Mouse (Mus musculus): ENCODE results near the gene Slc35b2. TPM values are rescaled to one million over a fixed set of nuclear protein-coding genes. Genes with fewer than 3 reads are reported as not detected.

Gene Slc35b2
- total RNA-seq, 2 experiments from 2014 or later, result 17.5 to 21.5 TPM

GRCm38 (mm10) chr17:45584096-45584896, 20.6 kb downstream of the Slc35b2 start:
- DNase-seq, result peak; percentile 91

DNA sequence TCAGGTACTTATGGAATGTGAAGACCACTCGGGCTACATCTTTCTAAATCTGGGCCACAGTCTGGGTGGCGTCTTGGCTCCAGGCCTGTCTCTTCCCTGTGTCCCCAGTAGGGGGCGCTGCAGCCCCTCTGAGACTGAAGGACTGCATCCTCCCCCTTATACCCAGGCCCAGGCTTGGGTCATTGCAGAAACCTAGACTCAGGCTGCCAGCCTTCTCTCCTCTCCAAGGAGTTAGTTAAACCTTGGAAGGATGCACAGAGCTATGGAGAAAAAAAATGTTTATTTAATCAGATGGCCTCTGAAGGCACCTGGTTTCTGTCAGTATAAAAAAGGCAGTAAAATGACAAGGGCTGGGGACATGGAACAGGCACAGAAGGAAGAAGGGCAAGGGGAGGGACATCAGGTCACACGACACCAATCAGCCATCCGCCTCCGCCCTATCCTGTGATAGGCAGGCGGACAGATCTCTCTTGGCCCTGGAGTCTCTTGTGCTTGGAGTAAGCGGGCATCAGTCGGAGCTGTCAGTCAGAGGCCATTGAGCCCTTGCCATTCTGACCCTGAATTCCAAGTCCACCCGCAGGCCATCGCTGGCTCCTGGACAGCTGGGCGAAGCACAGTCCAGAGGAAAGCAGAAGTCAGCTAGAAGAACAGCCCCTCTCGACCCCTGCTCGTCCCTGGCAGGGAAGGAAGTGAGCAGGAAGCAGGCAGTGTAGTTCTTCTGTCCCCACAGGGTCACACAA, 21.4 kb downstream of the Slc35b2 start:
- DNase-seq, result peak; percentile 80

GRCm38 (mm10) chr17:45585725-45586448, 22.2 kb downstream of the Slc35b2 start:
- DNase-seq, result no peak

DNA sequence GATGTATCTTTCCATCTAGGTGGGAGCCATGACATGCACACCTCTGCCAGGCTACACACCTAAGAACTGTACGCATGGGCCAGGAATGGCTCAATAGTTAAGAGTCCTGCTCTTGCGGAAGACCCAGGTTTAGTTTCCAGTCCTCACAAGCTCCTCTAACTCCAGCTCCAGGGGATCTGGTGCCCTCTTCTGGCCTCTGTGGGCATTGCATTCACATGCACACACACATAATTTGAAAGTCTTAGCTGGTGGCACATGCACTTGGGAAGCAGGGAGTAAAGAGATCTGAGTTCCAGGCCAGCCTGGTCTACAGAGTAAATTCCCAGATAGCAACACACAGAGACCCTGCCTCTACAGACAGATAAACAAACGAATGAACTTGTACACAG, 22.8 kb downstream of the Slc35b2 start:
- no peak for DNase-seq

- DNase-seq, result no peak
Observed at GRCm38 (mm10) chr17:45588370-45588769, 24.7 kb downstream of the Slc35b2 start.

DNA sequence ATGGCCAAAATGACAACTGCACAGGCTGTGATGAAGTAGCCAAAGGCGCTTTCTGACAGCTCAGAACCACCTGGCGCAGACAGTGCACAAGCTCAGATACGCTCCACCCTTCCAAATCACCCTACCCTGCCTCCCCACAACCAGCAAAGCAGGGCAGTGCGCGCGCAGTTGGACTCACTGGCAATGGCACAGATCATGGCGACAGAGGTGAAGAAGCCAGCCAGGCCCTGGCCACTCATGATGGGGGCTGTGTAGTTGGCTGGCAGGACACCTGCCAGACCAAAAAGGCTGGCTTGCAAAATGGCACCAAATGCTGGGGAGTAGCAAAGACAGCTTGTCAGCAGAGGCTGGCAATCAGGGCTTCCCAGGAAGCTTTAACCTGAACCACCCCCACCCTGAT, 25.6 kb downstream of the Slc35b2 start:
- DNase-seq, result no peak

- no peak for DNase-seq
Observed at GRCm38 (mm10) chr17:45589844-45590243, 26.2 kb downstream of the Slc35b2 start.

DNA sequence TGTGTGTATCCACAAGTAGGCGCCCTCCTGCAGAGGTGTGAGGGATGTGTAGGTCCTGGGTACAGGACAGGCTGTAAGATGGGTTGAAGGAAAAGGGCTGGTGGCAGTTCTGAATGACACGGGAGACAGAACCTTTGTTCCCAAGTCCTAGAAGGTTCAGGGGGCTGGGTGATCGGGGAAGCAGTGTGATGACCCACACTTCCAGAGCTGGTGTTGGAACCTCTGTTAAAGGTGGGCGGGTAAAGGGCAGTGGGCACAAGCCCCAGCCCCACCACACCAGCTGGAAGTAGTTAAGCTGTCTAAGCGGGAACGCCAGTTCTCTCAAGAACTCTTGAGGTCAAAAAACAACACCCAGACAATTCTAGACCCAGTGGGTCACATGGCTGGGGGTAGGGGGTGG, 26.7 kb downstream of the Slc35b2 start:
- DNase-seq, result no peak

DNA sequence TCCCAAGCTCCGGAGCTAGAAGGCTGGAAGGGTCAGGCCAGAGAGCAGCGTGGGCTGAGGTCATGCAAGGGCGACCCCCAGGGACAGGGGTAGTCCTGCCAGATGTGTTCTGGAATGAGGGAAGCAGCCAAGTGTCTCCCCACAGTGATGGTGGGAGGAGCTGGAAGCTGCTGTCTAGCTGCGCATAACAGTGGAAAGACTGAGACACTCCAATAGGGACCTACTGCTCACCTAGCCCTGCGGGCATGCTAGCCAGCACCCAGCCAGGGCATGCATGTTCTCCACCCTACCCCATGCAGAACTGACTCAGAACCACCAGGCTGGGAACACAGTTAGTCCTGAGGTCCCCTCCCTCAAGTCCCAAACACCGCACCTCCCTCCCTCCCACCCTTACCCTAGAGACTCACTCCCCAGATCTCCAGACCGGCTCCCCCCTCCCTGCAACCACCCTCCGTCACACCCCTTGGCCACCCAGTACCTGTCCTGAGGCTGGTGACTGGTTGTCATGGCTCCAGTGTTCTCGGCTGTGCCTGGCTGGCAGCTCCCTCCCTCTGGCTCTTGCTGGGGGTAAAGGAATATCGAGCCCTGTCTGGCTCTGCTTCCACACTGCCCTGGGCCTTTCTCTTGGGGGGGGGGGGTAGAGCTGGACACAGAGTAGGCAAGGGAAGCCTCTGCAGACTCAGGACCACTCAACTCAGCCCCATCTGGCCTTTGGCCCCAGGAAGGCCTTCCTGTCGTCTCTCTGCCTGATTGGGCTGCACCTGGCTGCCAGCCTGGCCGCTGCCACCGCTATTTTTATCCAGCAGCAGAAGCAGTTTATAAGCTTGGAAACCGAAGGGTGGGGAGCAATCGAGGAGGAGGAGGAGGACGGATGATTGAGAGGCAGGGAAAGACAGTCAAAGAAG, 28.3 kb downstream of the Slc35b2 start:
- peak; percentile 87 for DNase-seq

DNA sequence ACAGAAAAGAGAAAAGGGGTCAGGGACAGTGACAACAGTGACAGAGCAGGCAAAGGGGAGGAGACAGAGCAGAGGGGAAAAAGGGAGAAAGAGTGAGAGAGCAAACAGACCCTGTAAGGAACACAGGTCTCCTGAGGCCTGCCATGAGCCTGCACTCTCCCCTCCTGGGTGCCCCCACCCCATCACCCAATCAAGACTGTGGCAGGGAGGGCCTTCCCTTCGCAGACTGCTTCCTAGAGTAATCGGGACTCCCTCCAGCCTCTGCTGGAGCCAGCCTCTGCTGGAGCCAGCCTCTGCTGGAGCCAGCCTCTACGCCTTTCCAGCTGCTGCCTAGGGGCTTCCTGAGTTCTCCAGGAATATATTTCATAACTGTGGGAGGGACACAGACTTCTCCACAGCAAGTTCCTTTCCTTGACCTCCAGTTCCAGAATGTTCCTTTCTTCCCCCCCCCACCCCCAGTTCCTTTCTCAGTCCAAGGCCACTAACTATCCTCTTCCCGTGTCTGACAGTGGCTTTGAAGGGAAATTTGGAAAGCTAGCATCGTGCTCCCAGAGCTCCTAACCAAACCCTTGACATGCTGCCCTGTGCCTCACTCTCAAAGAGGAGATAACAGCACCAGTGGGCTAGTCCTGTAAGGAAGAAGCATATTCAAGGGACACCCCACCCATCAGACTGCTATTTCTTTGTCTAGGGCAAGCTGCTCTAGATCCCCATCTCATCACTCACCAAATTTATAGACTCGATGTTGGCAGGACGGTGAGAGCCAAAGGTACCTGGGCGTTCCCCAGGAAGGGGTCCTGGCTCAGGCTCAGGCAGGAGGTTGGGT, 29.1 kb downstream of the Slc35b2 start:
- peak; percentile 82 for DNase-seq

DNA sequence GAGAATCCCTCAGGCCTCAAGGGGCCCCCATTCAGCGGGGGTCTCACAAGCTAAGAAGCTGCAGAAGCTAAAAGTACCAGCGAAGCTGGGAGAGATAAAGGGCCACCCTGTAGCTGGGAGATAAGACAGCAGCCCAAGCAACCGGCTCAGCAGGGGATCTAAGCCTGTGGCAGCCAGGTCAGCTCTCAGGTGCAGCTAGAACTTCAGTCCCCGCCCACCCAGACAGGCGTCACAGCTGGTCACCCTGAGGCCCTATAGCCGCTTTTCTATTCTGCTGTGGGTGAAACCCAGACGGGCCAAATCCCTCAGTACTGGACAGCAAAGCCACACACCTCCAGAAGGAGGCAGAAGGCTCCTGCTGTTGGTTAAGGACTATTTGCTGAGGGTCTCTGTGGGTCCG, 29.8 kb downstream of the Slc35b2 start:
- DNase-seq, result no peak

DNA sequence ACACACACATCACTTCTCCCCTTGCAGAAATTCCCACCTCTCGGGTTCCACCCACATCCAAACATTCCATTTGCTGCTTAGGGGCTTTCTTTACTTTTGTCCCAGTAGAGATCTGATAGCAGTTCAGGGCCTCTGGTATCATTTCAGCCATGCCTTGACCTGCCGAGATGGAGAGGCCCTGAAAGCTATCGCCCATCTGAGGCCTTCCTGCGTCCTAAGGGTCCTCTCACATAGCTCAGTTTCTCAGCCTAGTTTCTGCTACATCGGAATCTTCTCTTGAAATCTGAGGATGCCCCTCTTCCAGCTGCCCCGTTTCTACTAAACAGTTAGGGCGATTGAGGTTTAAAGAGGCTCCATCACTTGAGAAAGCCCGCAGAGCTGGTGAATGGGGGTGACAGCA, 30.5 kb downstream of the Slc35b2 start:
- DNase-seq, result no peak

DNA sequence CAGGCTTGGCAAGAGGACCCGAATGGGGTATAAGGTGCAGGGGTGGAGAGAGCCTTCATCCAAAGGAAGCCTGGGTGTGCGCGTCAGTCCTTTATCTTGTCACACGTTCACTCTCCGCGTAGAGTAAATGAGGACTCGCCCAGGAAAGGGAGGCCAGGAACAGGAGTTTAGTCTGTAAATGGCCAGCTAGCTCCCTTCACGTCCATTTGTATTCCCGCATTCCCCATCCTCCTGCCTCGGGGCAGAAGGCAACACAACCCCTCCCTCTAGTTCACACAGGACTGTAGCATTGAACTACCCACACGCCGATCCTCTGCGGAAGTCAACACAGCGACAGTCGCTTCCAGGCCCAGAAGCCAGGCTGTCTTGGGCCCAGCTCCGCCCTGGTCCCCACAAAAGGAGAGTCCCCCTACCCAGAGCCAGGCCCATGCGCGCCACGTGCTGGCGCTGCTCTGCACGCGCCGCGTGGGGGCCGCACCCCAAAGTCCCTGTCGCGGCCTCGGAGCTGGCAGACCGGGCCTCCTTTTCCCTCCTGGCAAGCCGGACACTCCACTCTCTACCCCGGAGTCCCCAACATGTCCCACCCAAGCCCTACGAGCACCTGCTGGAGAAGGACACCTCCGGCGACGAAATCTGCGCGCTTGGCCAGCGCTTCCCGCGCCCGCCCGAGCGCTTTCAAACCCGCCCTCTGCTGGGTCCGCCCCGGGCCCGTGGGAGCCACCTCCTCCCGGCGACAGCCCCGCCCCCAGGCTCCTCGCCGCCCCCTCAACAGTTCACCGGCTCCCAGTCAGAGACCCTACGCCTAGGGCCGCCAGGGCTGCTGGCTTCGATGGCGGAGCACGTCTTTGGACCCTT, 31.4 kb downstream of the Slc35b2 start:
- peak; percentile 85 for DNase-seq

DNA sequence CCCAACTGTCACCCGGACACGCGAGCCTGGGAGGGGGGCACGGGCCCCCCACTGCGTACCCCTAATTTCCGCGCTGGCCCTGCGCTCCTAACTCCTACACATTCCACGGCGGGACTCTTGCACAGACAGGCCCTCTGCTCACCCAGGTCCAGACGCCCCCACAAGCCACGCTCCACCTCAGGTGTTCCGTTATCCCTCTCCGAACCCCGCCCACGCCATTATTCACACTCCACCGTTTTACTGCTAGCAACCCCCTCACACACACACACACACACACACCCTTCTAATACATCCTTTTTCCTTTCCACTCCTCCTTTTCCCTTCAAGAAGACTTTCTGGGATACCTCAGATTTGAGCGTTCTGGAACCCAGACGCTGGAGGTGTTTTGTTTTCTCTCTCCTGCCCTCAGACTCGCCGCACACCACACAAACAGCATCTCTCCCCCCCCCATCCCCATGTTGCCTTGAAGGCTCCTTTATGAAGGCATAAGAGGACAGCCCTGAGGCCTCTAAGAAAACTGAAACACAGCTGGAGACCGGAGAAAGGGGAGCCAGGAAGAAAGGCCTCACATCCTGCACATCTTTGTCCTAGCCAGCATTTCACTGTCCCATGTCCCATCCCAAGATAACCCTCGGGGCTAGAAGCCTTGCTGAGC, 32.2 kb downstream of the Slc35b2 start:
- DNase-seq, result no peak

- DNase-seq, result peak; percentile 89
Observed at GRCm38 (mm10) chr17:45596631-45597396, 33.1 kb downstream of the Slc35b2 start.

DNA sequence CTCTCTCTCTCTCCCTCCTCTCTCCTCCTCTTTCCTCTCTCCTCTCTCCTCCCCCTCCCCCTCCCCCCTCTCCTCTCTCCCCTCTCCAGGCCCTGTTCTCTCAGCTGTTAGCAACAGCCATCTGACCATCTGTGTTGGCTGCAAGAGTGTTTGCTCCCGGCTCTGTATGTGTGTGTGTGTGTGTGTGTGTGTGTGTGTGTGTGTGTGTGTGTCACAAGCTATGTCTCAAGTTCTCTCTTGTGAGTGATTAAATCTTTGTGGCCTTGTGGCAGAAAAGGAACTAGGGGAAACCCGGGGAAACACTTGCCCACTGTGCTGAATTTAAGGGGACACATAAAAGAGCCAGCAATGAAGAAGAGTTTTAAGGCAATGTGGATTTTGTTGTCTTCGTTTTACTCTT, 34.1 kb downstream of the Slc35b2 start:
- DNase-seq, result peak; percentile 73

DNA sequence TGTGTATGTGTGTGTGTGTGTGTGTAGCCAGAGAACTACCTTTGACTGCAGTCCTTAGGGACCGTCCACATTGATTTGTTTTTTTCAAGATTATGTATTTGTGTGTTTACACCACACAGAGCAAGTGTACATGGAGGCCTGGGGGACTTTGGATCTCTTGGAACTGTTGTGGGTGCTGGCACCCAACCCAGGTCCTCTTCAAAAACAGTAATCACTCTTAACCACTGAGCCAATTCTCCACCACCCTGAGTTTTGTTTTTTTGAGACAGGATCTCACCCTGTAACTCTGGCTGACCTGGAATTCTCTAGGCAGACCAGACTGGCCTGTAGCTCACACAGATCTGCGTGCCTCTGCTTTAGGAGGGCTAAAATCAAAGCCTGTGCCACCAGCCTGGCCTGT, 34.7 kb downstream of the Slc35b2 start:
- DNase-seq, result no peak

DNA sequence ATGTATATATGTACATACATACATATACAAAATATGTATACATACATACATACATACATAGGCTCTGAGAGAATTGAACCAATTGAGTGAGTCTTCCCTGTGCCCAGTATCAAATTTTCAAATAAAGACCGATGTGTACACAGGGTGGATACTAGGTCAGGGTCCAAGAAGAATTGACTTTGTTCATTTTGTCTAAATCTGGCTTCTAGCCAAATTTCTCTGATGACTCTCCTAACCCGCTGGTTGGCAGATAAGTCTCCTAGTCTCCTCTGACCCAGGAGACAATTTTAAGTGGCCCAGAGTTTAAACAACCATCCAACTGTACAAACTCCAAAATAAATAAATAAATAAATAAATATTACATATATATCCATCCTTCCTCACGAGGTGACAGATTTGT, 35.2 kb downstream of the Slc35b2 start:
- DNase-seq, result no peak
